Mouse (Mus musculus) stomach, postnatal 0 days (tissue): ENCODE results near the gene Polr2a. TPM values are rescaled to one million over a fixed set of nuclear protein-coding genes. Genes with fewer than 3 reads are reported as not detected.
"Not testable (repeated sequence)": the region's sequence is repeated elsewhere in the genome, so short reads cannot be mapped to it uniquely, and the experiment has no call there.

Source experiments
- ATAC-seq: fragments of 200-750 bp; cut with Nextera tagmentation; 2 replicates; pipeline ENCODE4 v1.8.0; 2017; ENCODE audit not compliant: low FRiP score, low TSS enrichment
- DNase-seq: peaks from one replicate; pipeline ENCODE4 v3.0.0-alpha.2; 2016; ENCODE audit warnings: low spot score
- H3K27ac ChIP-seq: fragments of 300-500 bp; sonication (generic); replicated peaks from 2 replicates; pipeline ENCODE4 v1.5.1; 2014; ENCODE audit warnings: mild to moderate bottlenecking, control low read depth
- H3K27me3 ChIP-seq: fragments of 300-500 bp; sonication (generic); 2 replicates; pipeline ENCODE4 v1.6.1; 2014; ENCODE audit warnings: low read length; ENCODE audit not compliant: control insufficient read depth, insufficient read depth
- H3K36me3 ChIP-seq: fragments of 300-500 bp; sonication (generic); 2 replicates; pipeline ENCODE4 v1.6.1; 2014; ENCODE audit warnings: low read length, mixed read lengths; ENCODE audit not compliant: control insufficient read depth, insufficient read depth
- H3K4me1 ChIP-seq: fragments of 300-500 bp; sonication (generic); replicated peaks from 2 replicates; pipeline ENCODE4 v1.6.1; 2014; ENCODE audit warnings: antibody characterized with exemption; ENCODE audit not compliant: control insufficient read depth, insufficient read depth
- H3K4me2 ChIP-seq: fragments of 300-500 bp; sonication (generic); replicated peaks from 2 replicates; pipeline ENCODE4 v1.6.1; 2014; ENCODE audit warnings: low read depth, mild to moderate bottlenecking, control low read depth, moderate library complexity
- H3K4me3 ChIP-seq: fragments of 300-500 bp; sonication (generic); 2 replicates; pipeline ENCODE4 v1.5.1; 2014; ENCODE audit warnings: low read depth, low read length, control low read depth
- H3K9ac ChIP-seq: fragments of 300-500 bp; sonication (generic); 2 replicates; pipeline ENCODE4 v1.6.1; 2014; ENCODE audit warnings: mild to moderate bottlenecking, low read length, control low read depth, mixed read lengths
- H3K9me3 ChIP-seq: fragments of 300-500 bp; sonication (generic); 2 replicates; pipeline ENCODE4 v1.6.1; 2016; ENCODE audit warnings: low read length; ENCODE audit not compliant: control insufficient read depth
- CTCF ChIP-seq: IDR thresholded peaks from 2 replicates; pipeline ENCODE4 v1.5.1; 2016; ENCODE audit warnings: antibody characterized with exemption, low read depth, mild to moderate bottlenecking, moderate library complexity
- EP300 ChIP-seq: optimal IDR thresholded peaks from 2 replicates; pipeline ENCODE3; 2016; ENCODE audit warnings: antibody characterized with exemption
- WGBS: fragments of 180-500 bp; shearing (Covaris S2); extraction: QIAGEN DNeasy Blood & Tissue Kit; methylation state at CpG from one replicate; pipeline ENCODE4 v1.1.7; 2014; 5-methylcytosine and 5-hydroxymethylcytosine counted together
- polyA plus RNA-seq: library from polyadenylated mRNA; unstranded; fragments of >200 nt; fragmentation: Nextera tagmentation; extraction: Ambion mirVana; gene quantifications from 2 replicates; pipeline ENCODE4 v1.2.1, GENCODE M21; 2015

Gene Polr2a
- polyA plus RNA-seq, 1 experiment from 2014 or later = 7.9 TPM

DNA sequence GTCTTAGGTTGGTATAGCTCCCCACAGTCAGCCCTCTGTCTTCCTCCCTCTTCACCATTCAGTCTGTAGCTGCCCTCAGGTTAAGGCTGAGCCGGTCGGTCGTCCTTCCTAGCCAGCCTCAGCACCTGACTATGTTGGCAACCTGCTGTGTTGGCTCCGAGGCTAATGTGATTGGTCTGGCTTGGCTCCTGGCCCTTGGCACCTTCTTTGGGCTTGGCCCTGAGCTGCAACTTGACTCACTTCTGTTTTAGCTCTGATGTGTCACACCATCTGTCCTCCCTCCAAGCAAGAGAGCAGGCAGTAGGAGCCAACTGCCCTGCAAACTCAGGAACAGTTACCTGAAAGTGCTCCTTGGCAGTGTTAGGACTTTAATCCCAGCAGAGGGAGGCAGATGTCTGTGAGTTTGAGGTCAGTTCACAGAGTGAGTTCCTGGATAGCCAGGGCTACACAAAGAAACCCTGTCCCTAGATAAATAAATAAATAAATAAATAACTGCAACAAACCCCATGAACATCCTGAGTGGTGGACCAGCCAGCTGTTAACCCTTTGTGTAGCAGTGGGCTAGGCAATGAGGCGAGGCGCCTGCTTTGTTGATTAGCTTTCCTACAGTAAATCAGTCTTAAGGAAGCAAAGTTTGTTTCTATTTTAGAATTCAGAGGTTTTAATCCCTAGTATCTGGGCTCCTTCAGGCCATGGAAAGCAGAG lies 51.5 kb downstream of the Polr2a start:
- Histone ChIP-seq H3K27ac (no peak overlapping the region), H3K4me2 (no peak overlapping the region), H3K4me1 (no peaks in the 10 kb centered on the region), H3K9me3 (no peaks in the 10 kb centered on the region), H3K36me3 (no peaks in the 10 kb centered on the region), H3K27me3 (no peaks in the 10 kb centered on the region), H3K9ac (no peak overlapping the region), H3K4me3 (no peak overlapping the region)
- ATAC-seq = peak; percentile 62; the same call in 1 of the 2 replicates
- DNase-seq = peak; percentile 39
- TF ChIP-seq EP300 (no peak), CTCF (no peak)
- 39% methylated on average over 6 of the region's 6 CpGs for WGBS

DNA sequence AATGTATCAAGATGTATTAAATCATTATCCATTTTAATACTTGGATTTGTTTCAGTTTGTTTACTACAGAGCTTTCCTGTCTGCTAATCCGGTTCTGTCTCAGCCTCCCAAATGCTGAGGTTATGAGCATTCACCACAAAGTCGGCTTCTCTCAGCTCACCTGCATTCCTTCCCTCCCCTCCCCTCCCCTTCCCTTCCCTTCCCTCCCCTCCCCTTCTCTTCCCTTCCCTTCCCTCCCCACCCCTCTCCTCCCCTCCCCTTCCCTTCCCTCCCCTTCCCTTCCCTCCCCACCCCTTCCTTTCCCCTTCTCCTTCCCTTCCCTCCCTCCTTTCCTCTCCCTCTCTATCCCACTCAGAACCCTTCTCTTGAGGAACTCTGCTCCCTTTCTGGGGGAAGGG lies 53.8 kb downstream of the Polr2a start:
- Histone ChIP-seq H3K4me2 (no peak overlapping the region), H3K4me3 (no peak overlapping the region), H3K9me3 (no peaks in the 10 kb centered on the region), H3K4me1 (no peaks in the 10 kb centered on the region), H3K9ac (no peak overlapping the region), H3K36me3 (no peaks in the 10 kb centered on the region), H3K27ac (no peak overlapping the region), H3K27me3 (no peaks in the 10 kb centered on the region)
- ATAC-seq (no peak), DNase-seq (no peak)
- no peak for TF ChIP-seq CTCF
- TF ChIP-seq EP300 = no peak
- WGBS = 13% methylated on average over 2 of the region's 2 CpGs

- no peak overlapping the region for H3K4me3 ChIP-seq
- no peak overlapping the region for H3K4me2 ChIP-seq
- no peaks in the 10 kb centered on the region for H3K27me3 ChIP-seq
- no peak for ATAC-seq
- no peak for TF ChIP-seq EP300
- TF ChIP-seq CTCF = no peak
- H3K27ac ChIP-seq = no peak overlapping the region
- H3K9ac ChIP-seq = no peak overlapping the region
- DNase-seq = no peak
- no peaks in the 10 kb centered on the region for H3K36me3 ChIP-seq
- no peaks in the 10 kb centered on the region for H3K9me3 ChIP-seq
- WGBS = 57% methylated on average over 8 of the region's 8 CpGs
- no peaks in the 10 kb centered on the region for H3K4me1 ChIP-seq
These were observed 54.4 kb downstream of the Polr2a start for GRCm38 (mm10) chr11:69703814-69704612.

DNA sequence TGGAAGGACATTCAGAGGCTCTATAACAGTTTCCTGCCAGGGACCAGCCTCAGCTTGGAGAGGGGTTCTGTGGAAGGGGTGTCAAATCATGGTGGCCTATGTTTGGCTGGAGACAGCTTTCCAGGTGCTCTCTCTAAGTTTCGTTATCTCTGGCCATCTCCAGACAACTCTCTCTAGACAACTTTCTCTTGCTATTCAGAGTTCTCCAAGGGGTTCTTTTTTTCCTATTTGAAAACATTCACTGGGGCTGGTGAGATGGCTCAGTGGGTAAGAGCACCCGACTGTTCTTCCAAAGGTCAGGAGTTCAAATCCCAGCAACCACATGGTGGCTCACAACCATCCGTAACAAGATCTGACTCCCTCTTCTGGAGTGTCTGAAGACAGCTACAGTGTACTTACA lies 55.1 kb downstream of the Polr2a start:
- not testable (repeated sequence) for H3K36me3 ChIP-seq, H3K9ac ChIP-seq, H3K27ac ChIP-seq, DNase-seq, H3K4me1 ChIP-seq, H3K9me3 ChIP-seq, H3K4me3 ChIP-seq, H3K27me3 ChIP-seq, H3K4me2 ChIP-seq, ATAC-seq
- WGBS = 81% methylated on average over 2 of the region's 3 CpGs

DNA sequence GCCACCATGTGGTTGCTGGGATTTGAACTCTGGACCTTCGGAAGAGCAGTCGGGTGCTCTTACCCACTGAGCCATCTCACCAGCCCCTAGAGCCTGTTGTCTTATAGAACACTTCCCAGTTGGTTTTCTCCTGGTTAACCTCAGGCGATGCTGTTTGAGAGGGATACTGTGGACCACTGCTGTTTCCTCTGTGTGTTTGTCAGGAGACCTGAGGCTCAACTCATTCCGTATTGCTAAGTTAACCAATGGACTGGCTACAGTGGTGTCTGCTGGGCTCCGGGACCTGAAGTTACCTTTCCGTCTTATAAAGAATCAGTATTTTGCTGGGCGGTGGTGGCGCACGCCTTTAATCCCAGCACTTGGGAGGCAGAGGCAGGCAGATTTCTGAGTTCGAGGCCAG lies 55.6 kb downstream of the Polr2a start:
- not testable (repeated sequence) for H3K9me3 ChIP-seq, H3K27ac ChIP-seq, H3K4me2 ChIP-seq, H3K4me3 ChIP-seq, H3K36me3 ChIP-seq, ATAC-seq, DNase-seq, H3K4me1 ChIP-seq, H3K27me3 ChIP-seq, H3K9ac ChIP-seq
- WGBS = 97% methylated on average over 9 of the region's 10 CpGs

DNA sequence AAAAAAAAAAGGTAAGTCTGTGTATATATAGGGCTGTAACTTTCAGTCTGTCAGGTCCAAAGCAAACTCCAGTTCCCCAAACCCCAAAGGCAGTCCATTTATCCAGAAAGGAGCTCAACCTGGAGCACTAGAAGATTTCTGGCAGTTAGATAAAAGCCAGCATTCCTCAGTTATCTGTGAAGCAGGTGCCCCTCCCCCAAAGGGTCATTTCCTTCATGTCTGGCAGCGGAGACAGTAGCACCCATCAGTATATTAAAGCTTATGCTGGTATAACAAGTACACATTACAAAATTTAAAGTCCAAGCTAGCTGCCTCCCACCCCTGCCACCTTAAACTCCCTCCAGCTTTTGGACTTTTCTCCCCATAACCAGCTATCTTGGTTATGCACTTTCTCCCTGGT lies 58.8 kb downstream of the Polr2a start:
- TF ChIP-seq CTCF = no peak
- TF ChIP-seq EP300 = no peak
- no peak for ATAC-seq
- WGBS = 38% methylated on average over 1 of the region's 1 CpGs

More for the DNA sequence above, 58.8 kb downstream of the Polr2a start:
- DNase-seq = no peak
- Histone ChIP-seq H3K4me3 (no peak overlapping the region), H3K36me3 (no peaks in the 10 kb centered on the region), H3K9me3 (no peaks in the 10 kb centered on the region), H3K9ac (no peak overlapping the region), H3K27ac (no peak overlapping the region), H3K4me1 (no peaks in the 10 kb centered on the region), H3K4me2 (no peak overlapping the region), H3K27me3 (no peaks in the 10 kb centered on the region)
